Mouse (Mus musculus): ENCODE data around the gene Foxp4. TPM values are rescaled to one million over a fixed set of nuclear protein-coding genes. Genes with fewer than 3 reads are reported as not detected.

Foxp4 gene
- 27.4 and 31.8 TPM in 2 replicates for polyA plus RNA-seq (2015; fragmentation: Nextera tagmentation; extraction: Ambion mirVana)

- Histone ChIP-seq H3K4me1 (ENCODE audit: control insufficient read depth, insufficient read depth, low read depth, low read length) (peaks cover 21% of the 10 kb centered on the region), H3K4me2 (ENCODE audit: low read length) (peak within 1 kb of the TSS; percentile 95), H3K9ac (ENCODE audit: low read depth, low read length) (peak within 1 kb of the TSS; percentile 84), H3K9me3 (ENCODE audit: control insufficient read depth, low read length) (no peaks in the 10 kb centered on the region), H3K4me3 (ENCODE audit: low read length) (peak within 1 kb of the TSS; percentile 85), H3K36me3 (ENCODE audit: control insufficient read depth, insufficient read depth, low read length) (no peaks in the 10 kb centered on the region), H3K27me3 (replicated peaks; ENCODE audit: control insufficient read depth, insufficient read depth, low read length) (peaks cover 19% of the 10 kb centered on the region), H3K27ac (ENCODE audit: low read depth, low read length) (peak within 1 kb of the TSS; percentile 89)
- peak; percentile 90 for ATAC-seq
- under 1% methylated on average over 66 of the region's 91 CpGs for WGBS
Measured at GRCm38 (mm10) chr17:47924383-47925339, at the start of gene Foxp4. Gene Foxp4 (minus strand): TSS chr17:47924645.

GRCm38 (mm10) chr17:47973563-47974472 lies 49.4 kb upstream of the Foxp4 start:
- H3K9ac ChIP-seq (ENCODE audit: low read depth, low read length), result peak overlapping the region; percentile 56
- ATAC-seq, result peak; percentile 32
- H3K4me2 ChIP-seq (ENCODE audit: low read length), result peak overlapping the region; percentile 92
- 3% methylated on average over 61 of the region's 61 CpGs for WGBS
- H3K27ac ChIP-seq (ENCODE audit: low read depth, low read length), result no peak overlapping the region
- H3K4me1 ChIP-seq (ENCODE audit: control insufficient read depth, insufficient read depth, low read depth, low read length), result peaks cover 31% of the 10 kb centered on the region
- peak overlapping the region; percentile 45 for H3K4me3 ChIP-seq (ENCODE audit: low read length)
- H3K9me3 ChIP-seq (ENCODE audit: control insufficient read depth, low read length), result no peaks in the 10 kb centered on the region
- H3K36me3 ChIP-seq (ENCODE audit: control insufficient read depth, insufficient read depth, low read length), result no peaks in the 10 kb centered on the region
- H3K27me3 ChIP-seq (replicated peaks; ENCODE audit: control insufficient read depth, insufficient read depth, low read length), result peaks cover 10% of the 10 kb centered on the region

GRCm38 (mm10) chr17:47965885-47966505 lies 41.5 kb upstream of the Foxp4 start:
- H3K9me3 ChIP-seq (ENCODE audit: control insufficient read depth, low read length), result no peaks in the 10 kb centered on the region

DNA sequence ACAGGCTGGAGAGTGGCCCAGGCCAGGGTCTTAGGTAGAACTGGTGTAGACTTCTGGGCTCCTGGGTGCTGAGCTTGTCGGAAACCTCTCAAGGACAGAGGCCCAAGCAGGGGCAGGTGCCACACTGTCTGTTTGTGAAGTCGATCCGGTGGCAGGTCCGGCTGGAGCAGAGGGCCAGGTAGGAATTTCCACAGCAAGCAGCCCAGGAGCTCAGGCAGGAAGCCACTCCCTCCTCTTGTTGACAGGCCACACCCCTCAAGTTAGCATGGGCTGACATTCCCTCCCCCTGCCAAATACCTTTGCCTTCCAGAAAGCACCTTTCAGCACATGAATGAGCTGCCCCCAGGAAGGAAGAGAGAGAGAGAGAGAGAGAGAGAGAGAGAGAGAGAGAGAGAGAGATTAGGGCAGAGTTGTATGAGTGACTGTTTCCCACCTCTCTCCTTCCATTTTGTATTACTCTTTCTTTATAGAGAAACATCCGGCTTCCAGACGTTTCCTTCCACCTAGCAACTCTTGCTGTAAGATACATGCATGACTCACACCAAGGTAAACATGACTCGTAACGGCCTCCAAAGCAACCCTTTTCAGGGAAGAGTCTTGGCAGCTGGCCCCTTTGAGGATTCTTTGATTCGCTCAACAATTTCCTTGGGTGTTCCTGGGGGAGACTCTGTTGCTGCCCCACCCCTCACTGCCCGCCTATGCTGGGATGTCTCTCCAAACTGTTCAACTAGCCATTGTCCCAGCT lies 33.8 kb upstream of the Foxp4 start:
- Histone ChIP-seq H3K4me2 (ENCODE audit: low read length) (no peak overlapping the region), H3K9me3 (ENCODE audit: control insufficient read depth, low read length) (no peaks in the 10 kb centered on the region), H3K4me1 (ENCODE audit: control insufficient read depth, insufficient read depth, low read depth, low read length) (no peaks in the 10 kb centered on the region), H3K36me3 (ENCODE audit: control insufficient read depth, insufficient read depth, low read length) (no peaks in the 10 kb centered on the region), H3K27ac (ENCODE audit: low read depth, low read length) (no peak overlapping the region), H3K4me3 (ENCODE audit: low read length) (no peak overlapping the region), H3K27me3 (replicated peaks; ENCODE audit: control insufficient read depth, insufficient read depth, low read length) (peaks cover 3% of the 10 kb centered on the region; the same call in 1 of the 2 replicates), H3K9ac (ENCODE audit: low read depth, low read length) (no peak overlapping the region)
- ATAC-seq, result no peak
- WGBS, result 64% methylated on average over 10 of the region's 10 CpGs

More at GRCm38 (mm10) chr17:47965885-47966505, 41.5 kb upstream of the Foxp4 start:
- Histone ChIP-seq H3K9ac (ENCODE audit: low read depth, low read length) (no peak overlapping the region), H3K4me1 (ENCODE audit: control insufficient read depth, insufficient read depth, low read depth, low read length) (no peaks in the 10 kb centered on the region), H3K4me3 (ENCODE audit: low read length) (no peak overlapping the region), H3K4me2 (ENCODE audit: low read length) (no peak overlapping the region), H3K27me3 (replicated peaks; ENCODE audit: control insufficient read depth, insufficient read depth, low read length) (no peaks in the 10 kb centered on the region), H3K36me3 (ENCODE audit: control insufficient read depth, insufficient read depth, low read length) (no peaks in the 10 kb centered on the region), H3K27ac (ENCODE audit: low read depth, low read length) (no peak overlapping the region)
- ATAC-seq, result no peak
- 34% methylated on average over 6 of the region's 12 CpGs for WGBS

DNA sequence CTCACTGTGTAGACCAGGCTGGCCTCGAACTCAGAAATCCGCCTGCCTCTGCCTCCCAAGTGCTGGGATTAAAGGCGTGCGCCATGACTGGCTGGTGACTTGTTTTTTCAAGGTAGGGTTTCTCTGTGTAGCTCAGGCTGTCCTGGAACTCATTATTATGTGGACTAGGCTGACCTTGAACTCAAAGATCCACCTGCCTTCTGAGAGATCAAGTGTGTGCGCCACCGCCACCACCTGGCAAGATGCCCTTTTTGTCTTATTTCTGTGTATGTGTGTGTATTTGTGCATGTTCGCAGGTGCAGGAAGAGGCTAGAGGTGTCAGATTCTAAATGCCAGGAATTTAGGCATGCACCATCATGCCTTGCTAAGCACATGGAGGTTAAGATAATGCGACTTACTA lies 32.0 kb upstream of the Foxp4 start:
- Histone ChIP-seq H3K36me3 (ENCODE audit: control insufficient read depth, insufficient read depth, low read length) (no peaks in the 10 kb centered on the region), H3K4me2 (ENCODE audit: low read length) (no peak overlapping the region), H3K4me3 (ENCODE audit: low read length) (no peak overlapping the region), H3K27ac (ENCODE audit: low read depth, low read length) (no peak overlapping the region), H3K9ac (ENCODE audit: low read depth, low read length) (no peak overlapping the region), H3K9me3 (ENCODE audit: control insufficient read depth, low read length) (no peaks in the 10 kb centered on the region), H3K27me3 (replicated peaks; ENCODE audit: control insufficient read depth, insufficient read depth, low read length) (peaks cover 6% of the 10 kb centered on the region; the same call in 1 of the 2 replicates), H3K4me1 (ENCODE audit: control insufficient read depth, insufficient read depth, low read depth, low read length) (peaks cover 15% of the 10 kb centered on the region)
- no peak for ATAC-seq
- WGBS, result 92% methylated on average over 8 of the region's 8 CpGs

DNA sequence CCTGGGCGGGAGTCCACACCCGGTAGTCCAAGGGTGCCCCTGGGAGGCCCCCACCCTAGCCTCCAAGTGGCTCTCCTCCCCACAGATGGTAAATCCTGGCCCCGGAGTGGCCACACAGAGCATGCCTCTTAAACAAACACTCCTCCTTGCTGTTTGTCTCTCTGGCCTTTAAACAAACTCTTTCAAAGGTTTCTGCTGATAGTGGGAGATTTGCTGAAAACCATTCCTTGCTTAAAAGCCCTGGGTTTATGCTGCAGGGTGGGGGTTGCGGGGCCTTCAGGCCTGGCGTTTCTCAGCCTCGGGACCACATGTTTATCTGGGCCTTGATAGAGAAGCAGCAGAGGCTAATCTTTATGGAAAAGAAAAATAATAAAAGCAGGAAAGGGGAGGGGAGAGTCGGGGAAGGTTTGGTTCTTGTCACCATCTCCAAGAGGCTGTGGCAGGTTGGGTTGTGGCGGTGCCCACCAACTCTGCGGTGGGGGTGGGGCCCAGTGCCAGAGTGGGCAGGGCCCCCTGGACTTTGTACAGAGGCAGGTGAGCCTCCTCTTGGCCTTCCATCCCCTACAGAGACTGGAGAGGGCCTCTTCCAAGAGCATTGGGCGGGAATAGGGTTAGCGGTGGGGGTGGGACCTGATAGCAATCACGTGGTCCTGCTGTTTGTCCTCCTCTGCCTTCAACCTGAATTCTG lies 30.8 kb upstream of the Foxp4 start:
- no peak for ATAC-seq
- 63% methylated on average over 12 of the region's 12 CpGs for WGBS
- Histone ChIP-seq H3K27me3 (replicated peaks; ENCODE audit: control insufficient read depth, insufficient read depth, low read length) (peaks cover 6% of the 10 kb centered on the region; the same call in 1 of the 2 replicates), H3K27ac (ENCODE audit: low read depth, low read length) (no peak overlapping the region), H3K9me3 (ENCODE audit: control insufficient read depth, low read length) (no peaks in the 10 kb centered on the region), H3K4me2 (ENCODE audit: low read length) (no peak overlapping the region), H3K36me3 (ENCODE audit: control insufficient read depth, insufficient read depth, low read length) (no peaks in the 10 kb centered on the region), H3K4me3 (ENCODE audit: low read length) (no peak overlapping the region), H3K9ac (ENCODE audit: low read depth, low read length) (no peak overlapping the region; the same call in 1 of the 2 replicates), H3K4me1 (ENCODE audit: control insufficient read depth, insufficient read depth, low read depth, low read length) (peaks cover 17% of the 10 kb centered on the region)

GRCm38 (mm10) chr17:47953231-47953630 lies 28.8 kb upstream of the Foxp4 start:
- Histone ChIP-seq H3K9ac (ENCODE audit: low read depth, low read length) (no peak overlapping the region), H3K27ac (ENCODE audit: low read depth, low read length) (no peak overlapping the region), H3K36me3 (ENCODE audit: control insufficient read depth, insufficient read depth, low read length) (no peaks in the 10 kb centered on the region), H3K9me3 (ENCODE audit: control insufficient read depth, low read length) (no peaks in the 10 kb centered on the region), H3K27me3 (replicated peaks; ENCODE audit: control insufficient read depth, insufficient read depth, low read length) (peaks cover 6% of the 10 kb centered on the region; the same call in 1 of the 2 replicates), H3K4me3 (ENCODE audit: low read length) (no peak overlapping the region), H3K4me1 (ENCODE audit: control insufficient read depth, insufficient read depth, low read depth, low read length) (peaks cover 17% of the 10 kb centered on the region), H3K4me2 (ENCODE audit: low read length) (no peak overlapping the region)
- 45% methylated on average over 5 of the region's 5 CpGs for WGBS
- ATAC-seq, result no peak
